Mouse (Mus musculus): ENCODE measurements around the gene Pcbp2.

DNA sequence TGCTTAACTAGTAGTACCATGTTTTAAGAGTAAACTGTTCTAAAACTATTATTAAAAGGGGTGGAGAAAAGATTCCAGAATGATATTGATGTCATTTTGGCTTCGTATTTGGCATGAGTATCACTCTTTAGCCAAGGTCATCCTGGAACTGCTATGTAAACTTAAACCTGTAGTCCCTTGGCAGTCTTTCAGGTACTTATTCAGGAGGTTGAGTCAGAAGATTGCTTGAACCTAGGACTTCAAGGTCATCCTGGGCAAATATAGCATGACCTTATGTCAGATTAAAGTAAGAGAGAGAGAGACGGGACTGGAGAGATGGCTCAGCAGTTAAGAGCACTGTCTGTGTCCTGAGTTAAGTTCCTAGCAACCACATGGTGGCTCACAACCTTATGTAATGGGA lies 45.7 kb upstream of the Pcbp2 start:
- no peak for TF ChIP-seq CTCF (IDR thresholded peaks at IDR 0.05; ENCODE audit: low read depth)
- TF ChIP-seq EP300 (IDR thresholded peaks at IDR 0.05; ENCODE audit: low read depth) = no peak

Measured in liver, postnatal 0 days (tissue).